In genomic region chrX:48034144-48035113, GRCm38 (mm10) we compare ENCODE assay signal across 8 mouse cellular contexts. TPM values are rescaled to one million over a fixed set of nuclear protein-coding genes. Genes with fewer than 3 reads are reported as not detected.
DNase-seq lines count a peak whose midpoint lies in the region; ATAC-seq and TF ChIP-seq lines count a peak whose summit lies in the region.

Gene Apln, minus strand, starts transcription at chrX:48034853.

- peak within 1 kb of the TSS; percentile 84 for H3K4me2 ChIP-seq in intestine, embryonic 15.5 days (replicated peaks)
- peak within 1 kb of the TSS; percentile 77 for H3K4me2 ChIP-seq in limb, embryonic 13.5 days (replicated peaks)
- H3K4me2 ChIP-seq in midbrain, embryonic 15.5 days: peak within 1 kb of the TSS; percentile 85

- DNase-seq in left cerebral cortex, adult 18-20 months (ENCODE audit: low spot score in 2 of 2): peak; percentile 20 to 24
- DNase-seq in left cerebral cortex, adult 11 months (ENCODE audit: low spot score): no peak
- peak; percentile 57 to 62 for DNase-seq in cerebellum, adult 2 months
- peak; percentile 6 for DNase-seq in gastrocnemius, adult 18-20 months (ENCODE audit: low spot score)
- peak; percentile 1 to 10 for DNase-seq in thymus, postnatal 36 days

- peak within 1 kb of the TSS; percentile 36 for H3K9ac ChIP-seq in intestine, embryonic 15.5 days
- peak within 1 kb of the TSS; percentile 73 for H3K9ac ChIP-seq in limb, embryonic 13.5 days
- H3K9ac ChIP-seq in midbrain, embryonic 15.5 days: peak within 1 kb of the TSS; percentile 40

- peaks cover 5% of the 10 kb centered on the region; the same call in 1 of the 2 replicates for H3K4me1 ChIP-seq in cerebellum, adult 2 months (ENCODE audit: control insufficient read depth, insufficient read depth, low read length)
- H3K4me1 ChIP-seq in intestine, embryonic 15.5 days (replicated peaks): no peaks in the 10 kb centered on the region
- 0 out of 2 replicates have a peak, but pooled peaks cover 4% of the 10 kb centered on the region for H3K4me1 ChIP-seq in limb, embryonic 13.5 days
- H3K4me1 ChIP-seq in midbrain, embryonic 15.5 days: peaks cover 8% of the 10 kb centered on the region

- ATAC-seq in intestine, embryonic 15.5 days: peak; percentile 81
- peak; percentile 84 for ATAC-seq in limb, embryonic 13.5 days (ENCODE audit: low FRiP score, low read depth)
- ATAC-seq in midbrain, embryonic 15.5 days (replicated peaks): peak; percentile 67

- TF ChIP-seq POLR2A in cerebellum, adult 2 months (IDR thresholded peaks at IDR 0.05; ENCODE audit: borderline replicate concordance, insufficient read depth, low read length): 0 out of 2 replicates have a peak, but pooled peaks have one; percentile 18

- TF ChIP-seq CTCF in cerebellum, adult 2 months (IDR thresholded peaks at IDR 0.05; ENCODE audit: borderline replicate concordance, insufficient read depth, low read depth, low read length): no peak

- WGBS in cerebellum, adult 2 months: 17% methylated on average over 43 of the region's 73 CpGs
- WGBS in intestine, embryonic 15.5 days: 20% methylated on average over 73 of the region's 73 CpGs
- 15% methylated on average over 50 of the region's 73 CpGs for WGBS in limb, embryonic 13.5 days
- 23% methylated on average over 60 of the region's 73 CpGs for WGBS in midbrain, embryonic 15.5 days

- H3K27me3 ChIP-seq in cerebellum, adult 2 months (ENCODE audit: control insufficient read depth, insufficient read depth, low read length): no peaks in the 10 kb centered on the region
- peaks cover 10% of the 10 kb centered on the region for H3K27me3 ChIP-seq in intestine, embryonic 15.5 days (replicated peaks)
- peaks cover 6% of the 10 kb centered on the region; the same call in 1 of the 2 replicates for H3K27me3 ChIP-seq in limb, embryonic 13.5 days
- peaks cover 22% of the 10 kb centered on the region for H3K27me3 ChIP-seq in midbrain, embryonic 15.5 days (replicated peaks)

- H3K36me3 ChIP-seq in intestine, embryonic 15.5 days: no peaks in the 10 kb centered on the region
- H3K36me3 ChIP-seq in limb, embryonic 13.5 days: no peaks in the 10 kb centered on the region
- H3K36me3 ChIP-seq in midbrain, embryonic 15.5 days (replicated peaks): no peaks in the 10 kb centered on the region

- H3K9me3 ChIP-seq in intestine, embryonic 15.5 days: no peaks in the 10 kb centered on the region
- H3K9me3 ChIP-seq in limb, embryonic 13.5 days: no peaks in the 10 kb centered on the region
- no peaks in the 10 kb centered on the region for H3K9me3 ChIP-seq in midbrain, embryonic 15.5 days

- H3K4me3 ChIP-seq in cerebellum, adult 2 months (replicated peaks; ENCODE audit: insufficient read depth, low read depth, low read length): peak within 1 kb of the TSS; percentile 76
- H3K4me3 ChIP-seq in intestine, embryonic 15.5 days (replicated peaks): peak within 1 kb of the TSS; percentile 50
- peak within 1 kb of the TSS; percentile 53 for H3K4me3 ChIP-seq in limb, embryonic 13.5 days
- H3K4me3 ChIP-seq in midbrain, embryonic 15.5 days: peak within 1 kb of the TSS; percentile 50

- peak within 1 kb of the TSS; percentile 79; the same call in 1 of the 2 replicates for H3K27ac ChIP-seq in cerebellum, adult 2 months (ENCODE audit: insufficient read depth, low read length)
- H3K27ac ChIP-seq in intestine, embryonic 15.5 days: 0 out of 2 replicates have a peak within 1 kb of the TSS, but pooled peaks have one; percentile 13
- H3K27ac ChIP-seq in limb, embryonic 13.5 days: peak within 1 kb of the TSS; percentile 33; the same call in 1 of the 2 replicates
- H3K27ac ChIP-seq in midbrain, embryonic 15.5 days: no peak within 1 kb of the TSS

RNA-seq across cellular contexts. Expression of gene Apln, which starts in this region (rescaled TPM):
- total RNA-seq in left cerebral cortex, adult 18-20 months (2021): 10 to 100 TPM; 17.5 to 18.5 TPM
- 20.0 and 24.9 TPM in 2 replicates for polyA plus RNA-seq in cerebellum, adult 2 months (2012; rRNA removed)
- under 1 TPM; 0.59 to 0.85 TPM for total RNA-seq in gastrocnemius, adult 18-20 months (2021)
- polyA plus RNA-seq in intestine, embryonic 15.5 days (2015; fragmentation: Nextera tagmentation; extraction: Ambion mirVana): 6.0 and 6.4 TPM in 2 replicates
- polyA plus RNA-seq in limb, embryonic 13.5 days (2015; fragmentation: Nextera tagmentation; extraction: Ambion mirVana): 8.9 and 9.3 TPM in 2 replicates
- 3.5 and 4.3 TPM in 2 replicates for polyA plus RNA-seq in midbrain, embryonic 15.5 days (2015; fragmentation: Nextera tagmentation; extraction: Ambion mirVana)

Comparison
In these comparisons a context has a peak if more than half of its experiments do, and no peak if none do; other contexts are left out.
1. RNA of gene Apln (total RNA-seq): 17.5 to 18.5 TPM in left cerebral cortex, adult 18-20 months; 0.59 to 0.85 TPM in gastrocnemius, adult 18-20 months; every median in the first group is over 4 times any median in the second.
2. Peak in DNase-seq in gastrocnemius, adult 18-20 months; RNA of the gene not detected or under 1 TPM.
3. Peak in every context shown above with its lines, with median percentiles within 50 percentile points of each other: H3K4me3 ChIP-seq, ATAC-seq, H3K4me2 ChIP-seq and H3K9ac ChIP-seq.